Mouse (Mus musculus) neural tube, embryonic 13.5 days (tissue): Measurements from ENCODE around the gene 1700001J03Rik. TPM values are rescaled to one million over a fixed set of nuclear protein-coding genes. Genes with fewer than 3 reads are reported as not detected.
"Not testable (repeated sequence)": the region's sequence is repeated elsewhere in the genome, so short reads cannot be mapped to it uniquely, and the experiment has no call there.

Experiments
- ATAC-seq: fragments of 200-750 bp; cut with Nextera tagmentation; 2 replicates; pipeline ENCODE4 v1.8.0; 2017; ENCODE audit warnings: low read depth, mild to moderate bottlenecking, moderate TSS enrichment, moderate library complexity
- H3K27ac ChIP-seq: fragments of 300-500 bp; sonication (generic); replicated peaks from 2 replicates; pipeline ENCODE4 v1.5.1; 2015; ENCODE audit warnings: moderate library complexity, mild to moderate bottlenecking, inconsistent platforms
- H3K27me3 ChIP-seq: fragments of 300-500 bp; sonication (generic); 2 replicates; pipeline ENCODE4 v1.6.1; 2015; ENCODE audit warnings: mild to moderate bottlenecking, inconsistent platforms
- H3K36me3 ChIP-seq: fragments of 300-500 bp; sonication (generic); 2 replicates; pipeline ENCODE4 v1.6.1; 2015; ENCODE audit warnings: mild to moderate bottlenecking, inconsistent platforms
- H3K4me1 ChIP-seq: fragments of 300-500 bp; sonication (generic); replicated peaks from 2 replicates; pipeline ENCODE4 v1.6.1; 2015; ENCODE audit warnings: inconsistent platforms
- H3K4me2 ChIP-seq: fragments of 300-500 bp; sonication (generic); 2 replicates; pipeline ENCODE4 v1.6.1; 2015; ENCODE audit warnings: inconsistent platforms, mild to moderate bottlenecking, moderate library complexity
- H3K4me3 ChIP-seq: fragments of 300-500 bp; sonication (generic); 2 replicates; pipeline ENCODE4 v1.5.1; 2015; ENCODE audit warnings: mild to moderate bottlenecking, inconsistent platforms
- H3K9ac ChIP-seq: fragments of 300-500 bp; sonication (generic); 2 replicates; pipeline ENCODE4 v1.6.1; 2015; ENCODE audit warnings: moderate library complexity, mild to moderate bottlenecking, inconsistent platforms
- H3K9me3 ChIP-seq: fragments of 300-500 bp; sonication (generic); 2 replicates; pipeline ENCODE4 v1.6.1; 2016; ENCODE audit warnings: inconsistent platforms
- WGBS: fragments of 180-500 bp; shearing (Covaris S2); methylation state at CpG from one replicate; pipeline ENCODE4 v1.1.7; 2015; 5-methylcytosine and 5-hydroxymethylcytosine counted together
- polyA plus RNA-seq: library from polyadenylated mRNA; unstranded; fragments of >200 nt; fragmentation: Nextera tagmentation; extraction: Ambion mirVana; gene quantifications from 2 replicates; pipeline ENCODE4 v1.2.1, GENCODE M21; 2015

1700001J03Rik gene
- polyA plus RNA-seq, 1 experiment from 2014 or later, result 0.45 TPM

- H3K4me3 ChIP-seq, H3K4me2 ChIP-seq, H3K9me3 ChIP-seq, H3K36me3 ChIP-seq, H3K4me1 ChIP-seq, H3K27me3 ChIP-seq, H3K9ac ChIP-seq, ATAC-seq, H3K27ac ChIP-seq: not testable (repeated sequence)
- WGBS, result 80% methylated on average over 2 of the region's 2 CpGs
Measured at GRCm38 (mm10) chr5:146170621-146171020, 14.5 kb downstream of the 1700001J03Rik start, which contains the start of gene Gm6309. Gm6309 (minus strand) TSS chr5:146170721.

GRCm38 (mm10) chr5:146160439-146160838, 24.7 kb downstream of the 1700001J03Rik start, which contains the start of gene Gm5565:
Gm5565 (minus strand) TSS chr5:146160539.
- H3K27me3 ChIP-seq, H3K4me1 ChIP-seq, H3K9ac ChIP-seq, H3K36me3 ChIP-seq, H3K27ac ChIP-seq, H3K4me2 ChIP-seq, H3K4me3 ChIP-seq, ATAC-seq: not testable (repeated sequence)
- peaks cover 15% of the 10 kb centered on the region; the same call in 1 of the 2 replicates for H3K9me3 ChIP-seq
- 92% methylated on average over 3 of the region's 3 CpGs for WGBS

DNA sequence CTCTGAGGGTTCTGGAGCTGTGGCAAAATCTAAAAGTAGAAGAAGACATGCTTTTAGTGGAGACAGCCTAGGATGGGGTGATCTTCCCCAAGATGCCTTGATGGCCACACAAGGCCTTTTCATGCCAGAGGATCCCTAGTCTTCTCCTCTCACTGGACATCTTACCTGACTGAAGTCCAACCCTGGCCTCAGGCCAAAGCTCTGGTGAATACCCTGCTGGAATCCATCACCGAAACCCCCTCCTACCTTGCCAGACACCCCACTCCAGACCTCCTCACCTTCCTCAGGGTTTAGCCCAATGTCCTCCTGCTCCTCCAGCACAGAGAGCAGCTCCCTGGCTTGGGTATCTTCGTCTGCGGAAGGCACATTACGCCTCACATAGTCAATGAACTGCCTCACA, 26.8 kb downstream of the 1700001J03Rik start:
- ATAC-seq, H3K36me3 ChIP-seq, H3K27me3 ChIP-seq, H3K4me3 ChIP-seq, H3K4me2 ChIP-seq, H3K9ac ChIP-seq, H3K4me1 ChIP-seq, H3K27ac ChIP-seq: not testable (repeated sequence)
- WGBS, result 96% methylated on average over 4 of the region's 4 CpGs
- H3K9me3 ChIP-seq, result peaks cover 15% of the 10 kb centered on the region; the same call in 1 of the 2 replicates

DNA sequence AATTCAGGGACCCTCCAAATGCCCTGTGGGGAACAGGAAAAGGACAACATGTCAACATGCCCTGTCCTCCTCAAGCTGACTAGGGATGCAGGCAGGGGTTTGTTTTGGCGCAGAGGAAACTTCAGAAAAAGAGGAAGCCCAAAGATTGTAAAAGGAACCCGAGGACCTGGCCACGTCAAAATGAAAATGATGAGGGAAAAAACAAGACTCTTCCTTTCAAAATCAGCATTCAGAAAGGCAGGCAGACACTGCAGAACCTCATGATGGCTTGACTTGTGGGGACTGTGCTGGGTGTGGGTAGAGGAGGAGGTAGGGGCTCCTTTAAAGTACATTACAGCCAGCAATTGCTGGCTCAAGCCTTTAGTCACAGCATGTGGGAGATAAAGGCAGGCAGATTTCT, 34.6 kb downstream of the 1700001J03Rik start:
- peaks cover 4% of the 10 kb centered on the region; the same call in 1 of the 2 replicates for H3K9me3 ChIP-seq
- no peaks in the 10 kb centered on the region for H3K36me3 ChIP-seq
- no peak for ATAC-seq
- no peaks in the 10 kb centered on the region for H3K27me3 ChIP-seq
- H3K4me3 ChIP-seq, result no peak overlapping the region
- 75% methylated on average over 3 of the region's 3 CpGs for WGBS
- no peak overlapping the region for H3K4me2 ChIP-seq
- H3K4me1 ChIP-seq, result no peaks in the 10 kb centered on the region
- H3K27ac ChIP-seq, result no peak overlapping the region
- H3K9ac ChIP-seq, result no peak overlapping the region

GRCm38 (mm10) chr5:146147903-146148302, 37.2 kb downstream of the 1700001J03Rik start:
- Histone ChIP-seq H3K9ac (no peak overlapping the region), H3K9me3 (peaks cover 4% of the 10 kb centered on the region; the same call in 1 of the 2 replicates), H3K4me1 (no peaks in the 10 kb centered on the region), H3K4me3 (no peak overlapping the region), H3K27ac (no peak overlapping the region), H3K36me3 (no peaks in the 10 kb centered on the region), H3K4me2 (no peak overlapping the region), H3K27me3 (no peaks in the 10 kb centered on the region)
- no peak for ATAC-seq
- WGBS, result 55% methylated on average over 2 of the region's 2 CpGs

Other genes starting within 250 kb of the 1700001J03Rik start
- gene Cyp3a25, start 175.7 kb downstream of the 1700001J03Rik start, polyA plus RNA-seq, result not detected in 2 replicates
- gene Cyp3a59, start 106.0 kb downstream of the 1700001J03Rik start, polyA plus RNA-seq, result not detected in 2 replicates
- not detected in 2 replicates for gene Gm5565, start 24.8 kb downstream of the 1700001J03Rik start, polyA plus RNA-seq
- gene Gm6309, start 14.6 kb downstream of the 1700001J03Rik start, polyA plus RNA-seq, result not detected in 2 replicates
- 26.7 and 30.3 TPM in 2 replicates for gene Rnf6, start 36.3 kb upstream of the 1700001J03Rik start, polyA plus RNA-seq
- 20.4 and 21.7 TPM in 2 replicates for gene Cdk8, start 45.9 kb upstream of the 1700001J03Rik start, polyA plus RNA-seq
- gene Wasf3, start 199.7 kb upstream of the 1700001J03Rik start, polyA plus RNA-seq, result 14.4 and 14.8 TPM in 2 replicates